Mouse (Mus musculus) liver, postnatal 0 days (tissue): ENCODE measurements around the gene Itgb5. TPM values are rescaled to one million over a fixed set of nuclear protein-coding genes. Genes with fewer than 3 reads are reported as not detected.

Experiments
- ATAC-seq: fragments of 200-750 bp; cut with Nextera tagmentation; 2 replicates; pipeline ENCODE4 v1.8.0; 2017; ENCODE audit warnings: mild to moderate bottlenecking, moderate library complexity
- DNase-seq: peaks from one replicate; pipeline ENCODE4 v3.0.0-alpha.2; 2016
- H3K27ac ChIP-seq: fragments of 300-500 bp; sonication (generic); 2 replicates; pipeline ENCODE4 v1.5.1; 2014; ENCODE audit warnings: antibody characterized with exemption, moderate library complexity, mild to moderate bottlenecking, low read depth
- H3K27me3 ChIP-seq: fragments of 300-500 bp; sonication (generic); 2 replicates; pipeline ENCODE4 v1.6.1; 2014; ENCODE audit warnings: low read length, control low read depth, mixed read lengths; ENCODE audit not compliant: insufficient read depth
- H3K36me3 ChIP-seq: fragments of 300-500 bp; sonication (generic); replicated peaks from 2 replicates; pipeline ENCODE4 v1.6.1; 2014; ENCODE audit warnings: mild to moderate bottlenecking, control low read depth, low read length, moderate library complexity, mixed read lengths; ENCODE audit not compliant: insufficient read depth
- H3K4me1 ChIP-seq: fragments of 300-500 bp; sonication (generic); 2 replicates; pipeline ENCODE4 v1.6.1; 2014; ENCODE audit warnings: antibody characterized with exemption, mild to moderate bottlenecking, control low read depth; ENCODE audit not compliant: insufficient read depth
- H3K4me2 ChIP-seq: fragments of 300-500 bp; sonication (generic); 2 replicates; pipeline ENCODE4 v1.6.1; 2014; ENCODE audit warnings: low read depth, mild to moderate bottlenecking, low read length, moderate library complexity, mixed read lengths
- H3K4me3 ChIP-seq: fragments of 300-500 bp; sonication (generic); 2 replicates; pipeline ENCODE4 v1.5.1; 2014; ENCODE audit warnings: low read depth, low read length
- H3K9ac ChIP-seq: fragments of 300-500 bp; sonication (generic); replicated peaks from 2 replicates; pipeline ENCODE4 v1.6.1; 2014; ENCODE audit warnings: mild to moderate bottlenecking, moderate library complexity
- H3K9me3 ChIP-seq: fragments of 300-500 bp; sonication (generic); 2 replicates; pipeline ENCODE4 v1.6.1; 2016; ENCODE audit warnings: mild to moderate bottlenecking, control low read depth, low read length, mixed read lengths
- CTCF ChIP-seq: sonication (generic); IDR thresholded peaks from 2 replicates; pipeline ENCODE4 v1.5.1; 2016; ENCODE audit warnings: antibody characterized with exemption, low read depth
- EP300 ChIP-seq: IDR thresholded peaks from 2 replicates; pipeline ENCODE4 v1.6.1; 2016; ENCODE audit warnings: antibody characterized with exemption, low read depth, mild to moderate bottlenecking
- WGBS: fragments of 180-500 bp; shearing (Covaris S2); extraction: QIAGEN DNeasy Blood & Tissue Kit; methylation state at CpG from one replicate; pipeline ENCODE4 v1.1.7; 2014; ENCODE audit not compliant: insufficient replicate concordance; 5-methylcytosine and 5-hydroxymethylcytosine counted together
- polyA plus RNA-seq: library from polyadenylated mRNA; unstranded; fragments of >200 nt; fragmentation: Nextera tagmentation; extraction: Ambion mirVana; gene quantifications from 2 replicates; pipeline ENCODE4 v1.2.1, GENCODE M21; 2015

Itgb5 gene
- polyA plus RNA-seq, 1 experiment from 2014 or later = 16.1 TPM

DNA sequence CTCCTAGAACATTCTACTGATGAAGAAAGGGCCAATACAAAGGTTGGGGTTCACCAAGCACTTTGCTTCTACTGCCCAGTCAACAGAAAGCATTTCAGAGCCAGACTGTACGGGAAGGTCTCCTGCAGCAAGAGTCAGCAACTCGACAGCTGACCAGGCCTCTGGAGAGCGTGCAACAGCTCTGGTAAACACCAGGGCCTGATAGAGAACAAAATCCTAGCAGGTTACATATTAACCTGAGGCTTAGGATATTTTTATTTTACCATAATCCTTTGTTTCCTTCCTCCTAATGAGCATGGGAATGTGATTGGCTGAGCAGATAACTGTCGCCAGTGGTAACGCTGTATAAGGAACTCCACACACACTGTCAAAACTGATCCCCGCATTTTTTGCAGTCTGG lies 134.0 kb downstream of the Itgb5 start:
- no peak for DNase-seq
- Histone ChIP-seq H3K4me2 (no peak overlapping the region), H3K9ac (no peak overlapping the region), H3K27ac (0 out of 2 replicates have a peak overlapping the region, but pooled peaks have one; percentile 23), H3K4me3 (no peak overlapping the region), H3K9me3 (no peaks in the 10 kb centered on the region), H3K36me3 (peaks cover 39% of the 10 kb centered on the region), H3K27me3 (no peaks in the 10 kb centered on the region), H3K4me1 (peaks cover 15% of the 10 kb centered on the region)
- 58% methylated on average over 6 of the region's 6 CpGs for WGBS
- TF ChIP-seq CTCF = no peak
- TF ChIP-seq EP300 = no peak
- ATAC-seq = peak; percentile 46

DNA sequence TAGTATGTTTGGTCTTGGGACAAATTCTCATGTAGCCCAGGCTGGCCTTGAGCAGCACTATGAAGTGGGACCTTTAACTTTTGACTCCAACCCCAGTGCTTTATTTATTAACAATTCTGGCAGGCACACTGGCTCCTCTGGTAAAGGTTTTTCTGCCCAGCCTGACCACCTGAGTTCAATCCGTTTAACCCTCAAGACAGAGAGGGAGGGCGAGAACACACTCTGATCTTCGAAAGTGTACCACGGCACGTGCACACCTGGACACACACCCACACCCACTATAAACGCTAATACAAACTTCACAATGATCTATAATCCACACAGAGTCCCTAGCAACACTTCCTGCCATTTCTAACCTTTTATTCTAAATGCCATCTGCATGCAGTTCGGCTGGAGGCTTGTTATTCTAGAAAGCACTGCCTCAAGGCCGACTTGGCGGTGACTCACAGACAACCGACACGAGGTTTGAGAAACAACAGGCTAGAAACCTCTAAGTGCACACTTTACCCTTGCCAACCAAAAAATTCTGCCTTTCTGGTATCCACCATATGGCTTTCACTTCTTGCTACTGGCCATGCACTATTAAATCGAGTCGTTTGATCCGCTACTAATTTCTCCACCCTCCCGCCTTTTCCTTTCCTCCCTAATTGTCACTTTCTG lies 136.5 kb downstream of the Itgb5 start:
- no peak for ATAC-seq
- peak overlapping the region; percentile 89 for H3K4me3 ChIP-seq

DNA sequence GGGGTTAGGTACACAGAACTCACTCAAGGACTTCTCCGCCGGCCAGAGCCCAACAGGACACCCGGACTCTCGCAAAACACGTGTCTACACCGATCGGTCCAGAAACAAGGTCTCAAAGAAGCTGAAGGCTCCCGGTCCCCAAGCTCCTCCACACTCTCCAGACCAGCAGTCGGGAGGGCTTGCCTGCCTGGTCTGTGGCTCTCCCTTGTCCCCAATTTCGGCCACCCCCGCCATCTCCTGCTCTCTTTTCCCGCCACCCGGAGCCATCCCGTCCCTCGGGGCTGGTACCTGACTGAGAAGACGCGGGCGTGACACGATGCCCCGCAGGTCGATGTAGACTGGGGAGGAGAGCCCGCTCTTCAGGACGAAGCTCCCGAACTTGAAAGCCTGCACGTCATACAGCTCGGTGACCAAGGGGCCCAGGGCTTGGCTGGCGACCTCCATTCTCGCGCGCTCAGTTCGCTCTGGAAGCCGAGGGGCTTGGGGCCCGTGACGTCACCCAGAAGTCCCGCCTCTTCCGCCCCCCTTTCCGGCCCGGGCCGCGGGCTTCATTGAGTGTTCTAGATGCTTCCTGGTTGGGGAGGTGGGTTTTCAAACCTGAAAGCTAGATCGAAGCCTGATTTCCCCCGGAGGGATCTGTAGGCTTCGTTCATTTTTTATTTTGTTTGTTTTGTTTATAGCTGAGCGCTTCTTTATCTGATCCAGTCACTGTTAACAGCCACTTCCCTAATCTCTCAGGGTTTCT lies 137.2 kb downstream of the Itgb5 start, which contains the start of gene Umps:
Gene Umps (minus strand): TSS at position 501 of the 745 bp plus-strand sequence.
- no peaks in the 10 kb centered on the region for H3K9me3 ChIP-seq
- peaks cover 14% of the 10 kb centered on the region for H3K36me3 ChIP-seq
- 1% methylated on average over 44 of the region's 44 CpGs for WGBS
- ATAC-seq (peak; percentile 86), DNase-seq (peak; percentile 86)
- peak within 1 kb of the TSS; percentile 91 for H3K4me2 ChIP-seq
- H3K27ac ChIP-seq = peak within 1 kb of the TSS; percentile 73
- no peak for TF ChIP-seq CTCF
- H3K4me1 ChIP-seq = peaks cover 15% of the 10 kb centered on the region
- H3K27me3 ChIP-seq = no peaks in the 10 kb centered on the region
- peak within 1 kb of the TSS; percentile 89 for H3K4me3 ChIP-seq
- peak within 1 kb of the TSS; percentile 76 for H3K9ac ChIP-seq

More for the DNA sequence above, 136.5 kb downstream of the Itgb5 start:
- Histone ChIP-seq H3K9ac (peak overlapping the region; percentile 76), H3K4me1 (peaks cover 15% of the 10 kb centered on the region), H3K27me3 (no peaks in the 10 kb centered on the region), H3K27ac (peak overlapping the region; percentile 73), H3K4me2 (peak overlapping the region; percentile 91), H3K9me3 (no peaks in the 10 kb centered on the region), H3K36me3 (peaks cover 20% of the 10 kb centered on the region)
- no peak for DNase-seq
- 4% methylated on average over 15 of the region's 15 CpGs for WGBS
- TF ChIP-seq EP300 (no peak), CTCF (no peak)

DNA sequence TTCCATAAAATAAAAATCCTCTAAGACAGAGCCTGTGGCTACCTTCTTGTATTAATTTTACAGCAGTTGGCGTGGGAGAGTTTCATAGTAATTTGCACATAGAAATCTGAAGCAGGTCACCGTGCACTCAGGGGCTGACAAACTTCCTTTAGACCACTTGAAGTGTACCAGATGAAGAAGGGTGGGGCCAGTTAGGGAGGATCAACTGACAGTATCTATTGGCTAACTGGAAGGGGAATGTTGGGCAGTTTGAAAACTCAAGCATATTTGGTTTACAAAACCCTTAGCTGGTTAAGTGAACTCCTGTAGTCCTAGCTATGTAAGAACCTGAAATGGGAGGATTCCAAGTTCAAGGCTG lies 137.8 kb downstream of the Itgb5 start:
- Histone ChIP-seq H3K27me3 (no peaks in the 10 kb centered on the region), H3K36me3 (peaks cover 9% of the 10 kb centered on the region), H3K27ac (peak overlapping the region; percentile 73), H3K4me2 (peak overlapping the region; percentile 91), H3K4me1 (peaks cover 15% of the 10 kb centered on the region), H3K9ac (peak overlapping the region; percentile 76), H3K9me3 (no peaks in the 10 kb centered on the region), H3K4me3 (peak overlapping the region; percentile 89)
- TF ChIP-seq EP300 (no peak), CTCF (no peak)
- DNase-seq (no peak), ATAC-seq (peak; percentile 48; the same call in 1 of the 2 replicates)
- WGBS = 22% methylated on average over 2 of the region's 2 CpGs

DNA sequence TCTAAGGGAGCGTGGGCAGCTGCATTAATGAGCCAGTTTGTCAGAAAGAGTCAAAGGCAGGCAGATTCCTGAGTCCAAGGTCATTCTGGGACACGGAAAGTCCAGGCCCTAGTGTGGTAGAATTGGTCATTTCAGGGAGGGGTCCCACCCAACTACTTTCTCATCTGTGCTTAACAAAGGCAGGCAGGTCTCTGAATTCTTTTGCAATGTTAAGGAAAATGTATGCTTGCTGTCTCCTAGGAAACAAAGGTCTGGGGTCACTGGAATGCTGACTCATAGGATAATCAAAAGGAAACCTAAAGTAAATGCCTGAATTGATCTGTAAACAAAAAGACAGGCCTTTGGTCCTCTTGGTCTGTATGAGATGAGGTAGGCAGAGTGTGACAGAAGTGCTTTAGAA lies 150.4 kb downstream of the Itgb5 start:
- H3K9me3 ChIP-seq = no peaks in the 10 kb centered on the region
- no peak overlapping the region for H3K4me3 ChIP-seq
- DNase-seq = no peak
- H3K4me2 ChIP-seq = no peak overlapping the region
- TF ChIP-seq EP300 (0 out of 2 replicates have a peak, but pooled peaks have one; percentile 14), CTCF (no peak)
- H3K36me3 ChIP-seq = no peaks in the 10 kb centered on the region
- no peak; the same call in 1 of the 2 replicates for ATAC-seq
- H3K9ac ChIP-seq = no peak overlapping the region
- peaks cover 6% of the 10 kb centered on the region for H3K4me1 ChIP-seq
- 70% methylated on average over 2 of the region's 2 CpGs for WGBS
- H3K27ac ChIP-seq = no peak overlapping the region
- H3K27me3 ChIP-seq = no peaks in the 10 kb centered on the region

DNA sequence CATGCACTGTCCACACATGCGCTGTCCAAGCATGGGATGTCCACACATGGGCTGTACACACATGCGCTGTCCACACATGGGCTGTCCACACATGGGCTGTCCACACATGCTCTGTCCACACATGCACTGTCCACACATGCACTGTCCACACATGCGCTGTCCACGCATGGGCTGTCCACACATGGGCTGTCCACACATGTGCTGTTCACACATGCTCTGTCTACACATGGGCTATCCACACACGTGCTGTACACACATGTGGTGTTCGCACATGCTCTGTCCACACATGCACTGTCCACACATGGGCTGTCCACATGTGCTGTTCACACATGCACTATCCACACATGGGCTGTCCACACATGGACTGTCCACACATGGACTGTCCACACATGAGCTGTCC lies 154.2 kb downstream of the Itgb5 start:
- 84% methylated on average over 6 of the region's 6 CpGs for WGBS

More for the DNA sequence above, 154.2 kb downstream of the Itgb5 start:
- TF ChIP-seq CTCF = no peak
- TF ChIP-seq EP300 = no peak
- H3K27me3 ChIP-seq = no peaks in the 10 kb centered on the region
- no peak overlapping the region for H3K4me2 ChIP-seq
- DNase-seq (no peak), ATAC-seq (no peak)
- H3K9ac ChIP-seq = no peak overlapping the region
- H3K27ac ChIP-seq = no peak overlapping the region
- H3K36me3 ChIP-seq = no peaks in the 10 kb centered on the region
- H3K4me1 ChIP-seq = peaks cover 6% of the 10 kb centered on the region
- no peaks in the 10 kb centered on the region for H3K9me3 ChIP-seq
- H3K4me3 ChIP-seq = no peak overlapping the region
